ENCODE assay signal across 14 mouse cellular contexts in genomic region chr11:54157586-54157985, GRCm38 (mm10).
"Had no signal": no experiment of that assay in that cellular context is flagged by ENCODE, and none has a peak within 500 bp of the region (broad histone marks: within the 10 kb centered on the region; RNA-seq: fewer than 3 reads in every experiment).

No protein-coding gene starts in this region.

- H3K4me3 ChIP-seq: intestine, embryonic 15.5 days; kidney, embryonic 15.5 days; limb, embryonic 12.5 days; liver, embryonic 13.5 days; megakaryocyte, embryonic 14.5 days; midbrain, embryonic 13.5 days; neural tube, embryonic 15.5 days had no signal

- DNase-seq: kidney, adult 18-20 months; kidney, postnatal 25 days; liver; liver, embryonic 13.5 days; liver, postnatal 0 days; right cerebral cortex, adult 18-20 months; right cerebral cortex, postnatal 25 days; thymus, postnatal 4 days had no signal

- H3K4me1 ChIP-seq: intestine, embryonic 15.5 days; kidney, embryonic 15.5 days; limb, embryonic 12.5 days; liver, embryonic 13.5 days; midbrain, embryonic 13.5 days; neural tube, embryonic 15.5 days had no signal

- H3K36me3 ChIP-seq: intestine, embryonic 15.5 days; kidney, embryonic 15.5 days; limb, embryonic 12.5 days; liver, embryonic 13.5 days; midbrain, embryonic 13.5 days; neural tube, embryonic 15.5 days had no signal

- H3K27me3 ChIP-seq: intestine, embryonic 15.5 days; kidney, embryonic 15.5 days; limb, embryonic 12.5 days; liver, embryonic 13.5 days; midbrain, embryonic 13.5 days; neural tube, embryonic 15.5 days had no signal

- H3K9me3 ChIP-seq: intestine, embryonic 15.5 days; kidney, embryonic 15.5 days; limb, embryonic 12.5 days; liver, embryonic 13.5 days; megakaryocyte, embryonic 14.5 days; midbrain, embryonic 13.5 days; neural tube, embryonic 15.5 days had no signal

- H3K27ac ChIP-seq: intestine, embryonic 15.5 days; kidney, embryonic 15.5 days; limb, embryonic 12.5 days; liver, embryonic 13.5 days; midbrain, embryonic 13.5 days; neural tube, embryonic 15.5 days had no signal

- H3K4me2 ChIP-seq: intestine, embryonic 15.5 days; kidney, embryonic 15.5 days; limb, embryonic 12.5 days; liver, embryonic 13.5 days; midbrain, embryonic 13.5 days; neural tube, embryonic 15.5 days had no signal

- ATAC-seq: intestine, embryonic 15.5 days; liver, postnatal 0 days; midbrain, embryonic 13.5 days had no signal

- H3K9ac ChIP-seq: intestine, embryonic 15.5 days; kidney, embryonic 15.5 days; limb, embryonic 12.5 days; liver, embryonic 13.5 days; liver, postnatal 0 days; midbrain, embryonic 13.5 days; neural tube, embryonic 15.5 days had no signal
